Mouse (Mus musculus) cortical plate, adult 2 months (tissue): ENCODE measurements around the gene Angptl3.

Experiments used
- CTCF ChIP-seq: fragments of 200-500 bp; IDR thresholded peaks from 2 replicates; pipeline ENCODE4 v1.5.1; 2011; ENCODE audit warnings: mild to moderate bottlenecking, control low read depth, low read length; ENCODE audit not compliant: insufficient read depth; ENCODE audit errors: extremely low read depth
- POLR2A ChIP-seq: fragments of 200-500 bp; IDR thresholded peaks from 2 replicates; pipeline ENCODE4 v1.6.1; 2011; ENCODE audit warnings: mild to moderate bottlenecking, low read length, control low read depth; ENCODE audit not compliant: insufficient read depth; ENCODE audit errors: extremely low read depth

DNA sequence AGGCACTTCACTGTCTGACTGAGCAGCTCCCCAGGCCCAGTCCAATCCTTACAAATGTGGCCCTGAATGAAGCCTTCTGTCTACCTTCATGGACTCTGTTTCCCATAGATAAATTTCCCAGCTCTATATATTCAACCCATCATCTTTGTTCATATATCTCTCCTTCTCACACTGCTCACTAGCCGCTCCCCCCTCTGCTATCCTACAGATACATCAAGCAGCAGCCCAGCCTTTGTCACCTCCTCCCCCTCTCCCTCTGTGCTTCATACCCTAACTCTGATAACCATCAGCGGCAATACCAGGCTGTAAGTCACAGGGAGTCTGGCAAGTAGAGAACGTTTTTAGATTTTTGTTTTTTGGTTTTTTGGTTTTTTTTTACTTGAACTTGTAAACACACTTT, 14.1 kb downstream of the Angptl3 start:
- no peak for TF ChIP-seq CTCF
- no peak for TF ChIP-seq POLR2A
